Mouse (Mus musculus) neural tube, embryonic 11.5 days (tissue): ENCODE measurements at regions not wholly inside any gene's neighbourhood (a gene's known extent, or its start where the extent isn't known, plus 50 kb on each side); places are given as distances from the start of the nearest gene placed in this dataset.

Source experiments
- ATAC-seq: fragments of 200-750 bp; cut with Nextera tagmentation; 2 replicates; pipeline ENCODE4 v1.8.0; 2017; ENCODE audit warnings: moderate number of reproducible peaks, mild to moderate bottlenecking, moderate TSS enrichment, moderate library complexity; ENCODE audit not compliant: insufficient read depth, low FRiP score, low TSS enrichment
- DNase-seq: peaks from one replicate; pipeline ENCODE4 v3.0.0-alpha.2; 2015; ENCODE audit warnings: low spot score
- H3K27ac ChIP-seq: fragments of 300-500 bp; sonication (generic); 2 replicates; pipeline ENCODE4 v1.5.1; 2014; ENCODE audit warnings: low read depth, mild to moderate bottlenecking, low read length
- H3K27me3 ChIP-seq: fragments of 300-500 bp; sonication (generic); 2 replicates; pipeline ENCODE4 v1.6.1; 2014; ENCODE audit warnings: mild to moderate bottlenecking, low read length, mixed read lengths; ENCODE audit not compliant: control insufficient read depth, insufficient read depth
- H3K36me3 ChIP-seq: fragments of 300-500 bp; sonication (generic); 2 replicates; pipeline ENCODE4 v1.6.1; 2014; ENCODE audit warnings: mild to moderate bottlenecking, low read length, moderate library complexity, mixed read lengths; ENCODE audit not compliant: control insufficient read depth, insufficient read depth
- H3K4me1 ChIP-seq: fragments of 300-500 bp; sonication (generic); 2 replicates; pipeline ENCODE4 v1.6.1; 2014; ENCODE audit warnings: low read length, mixed read lengths; ENCODE audit not compliant: control insufficient read depth, insufficient read depth
- H3K4me2 ChIP-seq: fragments of 300-500 bp; sonication (generic); 2 replicates; pipeline ENCODE4 v1.6.1; 2014; ENCODE audit warnings: low read depth, mild to moderate bottlenecking, moderate library complexity
- H3K4me3 ChIP-seq: fragments of 300-500 bp; sonication (generic); 2 replicates; pipeline ENCODE4 v1.5.1; 2014; ENCODE audit warnings: low read depth, low read length
- H3K9ac ChIP-seq: fragments of 300-500 bp; sonication (generic); 2 replicates; pipeline ENCODE4 v1.6.1; 2014; ENCODE audit warnings: mild to moderate bottlenecking, low read length
- H3K9me3 ChIP-seq: fragments of 300-500 bp; sonication (generic); 2 replicates; pipeline ENCODE4 v1.6.1; 2016; ENCODE audit warnings: low read length; ENCODE audit not compliant: control insufficient read depth
- WGBS: fragments of 180-500 bp; shearing (Covaris S2); extraction: QIAGEN DNeasy Blood & Tissue Kit; methylation state at CpG from one replicate; pipeline ENCODE4 v1.1.7; 2014; 5-methylcytosine and 5-hydroxymethylcytosine counted together

DNA sequence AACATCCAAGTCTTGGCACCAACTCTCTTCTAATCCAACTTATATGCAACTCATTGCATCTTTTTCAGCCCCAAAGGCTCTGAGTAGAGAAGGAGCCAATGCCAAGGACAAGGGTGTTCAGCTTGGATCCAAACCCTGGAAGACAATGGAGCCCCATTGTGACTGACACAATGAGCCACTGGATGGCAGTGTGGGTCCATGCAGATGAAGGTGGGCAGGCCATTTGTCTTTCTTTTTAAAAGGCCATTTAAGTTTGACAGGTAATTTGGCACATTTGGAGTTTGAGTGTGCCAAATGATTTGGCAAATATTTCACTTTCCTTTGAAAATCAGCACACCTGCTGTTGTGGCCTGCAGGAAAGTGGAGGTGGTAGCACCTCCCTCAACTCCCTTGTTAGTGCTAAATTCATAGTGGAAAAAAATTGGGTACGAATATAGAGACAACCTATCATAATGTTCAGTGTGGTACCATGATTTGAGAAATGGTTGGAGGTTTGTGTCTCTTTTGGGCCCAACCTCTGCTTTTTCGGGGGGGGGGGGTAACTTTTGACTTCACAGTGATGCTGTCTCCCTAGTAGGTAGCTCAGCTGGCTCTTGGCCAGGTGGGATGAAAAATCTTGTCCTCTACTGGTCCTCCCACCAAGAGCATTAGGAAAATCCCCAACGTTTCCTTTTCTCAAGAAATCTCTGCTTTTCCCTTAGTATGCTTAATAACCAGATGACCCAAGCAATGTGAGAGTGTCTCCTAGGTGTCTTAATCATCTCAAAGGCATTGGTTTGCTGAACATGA, 304.0 kb upstream of the Kif2a start:
- DNase-seq (peak; percentile 58), ATAC-seq (no peak)
- Histone ChIP-seq H3K27me3 (no peaks in the 10 kb centered on the region), H3K4me2 (no peak overlapping the region), H3K36me3 (no peaks in the 10 kb centered on the region), H3K9ac (no peak overlapping the region), H3K27ac (no peak overlapping the region), H3K4me1 (no peaks in the 10 kb centered on the region), H3K9me3 (no peaks in the 10 kb centered on the region), H3K4me3 (no peak overlapping the region)
- 75% methylated on average over 3 of the region's 3 CpGs for WGBS

DNA sequence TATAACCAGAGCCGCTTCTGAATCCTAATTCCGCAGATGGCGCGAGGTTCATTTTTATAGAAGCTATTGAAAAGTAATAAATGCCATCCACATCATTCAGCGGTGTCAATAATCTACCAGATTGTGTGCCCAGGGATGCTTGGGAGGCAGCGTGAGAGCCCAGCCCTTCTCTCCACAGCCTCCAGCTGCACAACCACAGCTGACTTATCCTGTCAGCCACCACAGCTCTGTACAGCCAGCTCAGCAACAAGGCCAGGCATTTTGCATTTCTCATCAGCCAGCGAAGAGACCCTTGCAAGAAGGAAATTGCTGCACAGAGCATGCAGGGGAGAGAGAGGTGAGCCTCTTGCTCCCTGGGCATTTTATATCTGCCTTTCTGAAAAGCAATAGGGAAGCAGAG, 292.8 kb upstream of the Kif2a start:
- Histone ChIP-seq H3K4me2 (no peak overlapping the region), H3K9me3 (no peaks in the 10 kb centered on the region), H3K27me3 (no peaks in the 10 kb centered on the region), H3K36me3 (no peaks in the 10 kb centered on the region), H3K4me3 (no peak overlapping the region), H3K9ac (no peak overlapping the region), H3K27ac (no peak overlapping the region), H3K4me1 (no peaks in the 10 kb centered on the region)
- ATAC-seq (no peak), DNase-seq (no peak)
- 89% methylated on average over 7 of the region's 7 CpGs for WGBS

DNA sequence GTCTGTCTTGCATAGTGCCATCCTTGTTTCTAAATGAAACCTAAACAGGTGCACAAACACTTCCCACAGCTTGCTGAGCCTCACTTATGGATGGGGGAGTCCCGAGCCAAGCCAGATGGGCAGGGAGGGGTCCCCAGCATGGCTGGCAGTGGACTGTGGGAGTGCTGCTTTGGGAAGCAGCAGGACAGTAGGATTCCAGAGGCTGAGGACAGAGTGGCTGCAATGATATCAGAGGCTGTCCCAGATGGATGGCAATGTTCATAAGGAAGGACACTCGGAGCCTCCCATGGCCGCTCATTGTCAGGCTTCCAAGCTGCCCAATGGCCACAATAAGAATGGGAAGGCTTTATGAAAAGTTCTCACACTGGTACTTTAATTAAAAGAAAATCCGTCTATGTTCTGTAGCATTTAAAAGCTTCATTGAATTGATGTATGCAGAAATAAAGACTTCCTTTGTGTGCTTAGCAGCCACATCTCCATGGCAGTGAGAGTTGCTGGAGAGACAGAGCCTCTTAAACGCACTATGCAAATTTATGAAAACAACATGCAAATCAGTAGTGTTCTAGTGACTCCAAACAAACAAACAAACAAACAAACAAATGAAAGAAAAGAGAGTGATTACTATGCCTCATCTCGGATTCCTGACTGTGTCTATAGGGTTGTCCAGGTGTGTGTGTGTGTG, 287.2 kb upstream of the Kif2a start:
- ATAC-seq = no peak
- 74% methylated on average over 6 of the region's 6 CpGs for WGBS
- Histone ChIP-seq H3K9ac (no peak overlapping the region), H3K27ac (no peak overlapping the region), H3K9me3 (no peaks in the 10 kb centered on the region), H3K4me2 (no peak overlapping the region), H3K27me3 (no peaks in the 10 kb centered on the region), H3K4me3 (no peak overlapping the region), H3K36me3 (no peaks in the 10 kb centered on the region), H3K4me1 (no peaks in the 10 kb centered on the region)
- no peak for DNase-seq

DNA sequence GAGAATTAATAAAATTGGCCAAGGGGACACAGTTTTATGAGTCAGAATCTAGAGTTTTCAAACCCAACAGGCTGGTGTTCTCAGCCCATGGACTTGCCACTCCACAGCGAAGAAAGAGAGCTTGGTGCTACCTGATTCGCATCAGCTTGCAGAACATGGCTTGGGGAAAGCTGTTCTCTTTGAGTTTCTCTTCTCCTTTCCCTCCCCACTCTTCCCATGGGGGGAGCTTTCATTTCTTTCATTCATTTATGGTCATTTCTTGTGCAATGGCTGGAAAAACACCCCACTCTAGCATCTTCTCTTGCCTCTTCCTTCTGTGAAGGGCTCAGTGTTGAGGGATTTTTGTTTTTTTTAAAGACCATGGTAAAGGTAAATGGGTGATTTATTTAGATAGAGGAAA, 286.5 kb upstream of the Kif2a start:
- DNase-seq (no peak), ATAC-seq (no peak)
- Histone ChIP-seq H3K4me3 (no peak overlapping the region), H3K36me3 (no peaks in the 10 kb centered on the region), H3K9me3 (no peaks in the 10 kb centered on the region), H3K4me2 (no peak overlapping the region), H3K4me1 (no peaks in the 10 kb centered on the region), H3K27me3 (no peaks in the 10 kb centered on the region), H3K9ac (no peak overlapping the region), H3K27ac (no peak overlapping the region)
- 87% methylated on average over 2 of the region's 2 CpGs for WGBS

DNA sequence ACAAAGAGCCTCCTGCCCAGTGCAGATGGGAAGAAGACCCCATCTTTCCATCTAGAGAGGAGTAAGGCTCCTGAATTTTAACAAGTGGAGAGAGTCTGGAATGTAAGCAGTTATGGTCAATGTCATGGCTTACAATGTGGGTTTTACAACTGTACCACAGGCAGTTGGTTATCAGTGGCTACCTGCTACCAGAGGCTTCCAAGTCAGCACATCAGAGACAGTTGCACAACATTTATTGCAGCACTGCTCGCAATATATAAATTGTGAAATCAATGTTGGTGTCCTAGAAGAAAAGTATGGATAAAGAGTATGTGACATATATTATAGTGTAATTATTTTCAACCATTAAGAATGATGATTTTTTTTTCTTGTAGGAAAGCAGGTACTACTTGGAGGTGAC, 285.0 kb upstream of the Kif2a start:
- Histone ChIP-seq H3K27ac (no peak overlapping the region), H3K4me2 (no peak overlapping the region), H3K4me3 (no peak overlapping the region), H3K9me3 (no peaks in the 10 kb centered on the region), H3K36me3 (no peaks in the 10 kb centered on the region), H3K27me3 (no peaks in the 10 kb centered on the region), H3K4me1 (no peaks in the 10 kb centered on the region), H3K9ac (no peak overlapping the region)
- DNase-seq (no peak), ATAC-seq (no peak)
- 98% methylated on average over 1 of the region's 1 CpGs for WGBS

DNA sequence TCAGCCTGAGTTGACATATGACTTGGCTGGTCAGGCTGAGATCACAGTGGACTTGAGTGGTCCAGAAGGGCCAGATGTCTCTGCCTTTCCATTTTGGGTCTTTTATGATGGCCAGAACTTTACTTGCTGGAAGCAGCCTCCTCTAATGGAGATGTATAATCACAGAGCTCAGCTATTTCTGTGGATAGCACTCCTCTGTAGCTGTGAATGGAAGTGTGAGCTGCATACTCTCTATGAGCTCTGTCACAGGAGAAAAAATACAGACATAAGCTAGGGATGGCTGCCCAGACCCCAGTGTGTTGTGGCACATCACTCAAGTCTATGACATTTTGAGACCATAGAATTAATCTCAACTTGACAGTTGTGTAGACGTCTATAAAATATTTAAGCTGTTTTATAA, 284.3 kb upstream of the Kif2a start:
- ATAC-seq (no peak), DNase-seq (no peak)
- Histone ChIP-seq H3K27ac (no peak overlapping the region), H3K4me2 (no peak overlapping the region), H3K4me1 (no peaks in the 10 kb centered on the region), H3K36me3 (no peaks in the 10 kb centered on the region), H3K9me3 (no peaks in the 10 kb centered on the region), H3K27me3 (no peaks in the 10 kb centered on the region), H3K9ac (no peak overlapping the region), H3K4me3 (no peak overlapping the region)
- WGBS = 90% methylated on average over 1 of the region's 1 CpGs

DNA sequence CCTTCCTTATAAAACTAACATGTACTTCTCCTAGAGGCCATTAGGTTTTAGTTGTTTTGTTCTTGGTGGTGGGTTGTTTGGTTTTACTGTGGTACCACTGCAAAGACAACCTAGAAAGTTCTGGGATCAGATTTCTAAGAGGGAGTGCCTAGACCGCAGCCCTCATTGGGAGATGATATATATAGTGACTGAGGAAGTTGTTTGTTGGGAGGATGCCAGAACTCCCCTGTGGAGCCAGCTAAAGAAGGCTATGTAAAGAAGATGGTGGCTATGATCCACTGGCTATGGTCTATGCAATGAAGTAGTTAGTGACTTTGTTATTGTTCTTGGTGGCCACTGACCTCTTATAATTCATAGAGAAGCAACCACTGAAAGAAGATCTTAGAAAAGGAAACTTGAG, 283.8 kb upstream of the Kif2a start:
- Histone ChIP-seq H3K4me1 (no peaks in the 10 kb centered on the region), H3K36me3 (no peaks in the 10 kb centered on the region), H3K27me3 (no peaks in the 10 kb centered on the region), H3K27ac (no peak overlapping the region), H3K4me3 (no peak overlapping the region), H3K9ac (no peak overlapping the region), H3K9me3 (no peaks in the 10 kb centered on the region), H3K4me2 (no peak overlapping the region)
- DNase-seq = no peak
- ATAC-seq = no peak
- 67% methylated on average over 1 of the region's 1 CpGs for WGBS

DNA sequence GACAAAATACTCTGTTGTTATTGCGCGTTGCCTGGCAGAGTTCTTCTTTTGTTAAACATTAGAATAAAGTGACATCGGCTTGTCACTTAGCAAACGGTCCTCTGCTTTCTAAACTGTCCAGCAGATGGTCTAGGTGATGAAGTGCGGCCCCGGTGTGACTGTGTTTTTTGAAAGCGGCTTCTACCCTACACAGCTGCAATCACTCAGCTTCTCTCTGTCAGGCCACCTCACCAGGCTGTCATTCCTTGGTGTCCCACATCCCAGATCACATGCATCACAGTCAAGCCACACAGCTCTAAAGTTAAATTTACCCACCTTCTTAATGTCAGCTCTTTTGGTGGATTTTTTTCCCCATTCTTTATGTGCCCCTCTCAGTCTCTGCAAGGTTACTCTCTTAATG, 282.0 kb upstream of the Kif2a start:
- Histone ChIP-seq H3K4me3 (no peak overlapping the region), H3K27me3 (no peaks in the 10 kb centered on the region), H3K27ac (no peak overlapping the region), H3K9me3 (no peaks in the 10 kb centered on the region), H3K4me2 (no peak overlapping the region), H3K9ac (no peak overlapping the region), H3K4me1 (no peaks in the 10 kb centered on the region), H3K36me3 (no peaks in the 10 kb centered on the region)
- WGBS = 61% methylated on average over 7 of the region's 7 CpGs
- ATAC-seq (no peak), DNase-seq (no peak)

DNA sequence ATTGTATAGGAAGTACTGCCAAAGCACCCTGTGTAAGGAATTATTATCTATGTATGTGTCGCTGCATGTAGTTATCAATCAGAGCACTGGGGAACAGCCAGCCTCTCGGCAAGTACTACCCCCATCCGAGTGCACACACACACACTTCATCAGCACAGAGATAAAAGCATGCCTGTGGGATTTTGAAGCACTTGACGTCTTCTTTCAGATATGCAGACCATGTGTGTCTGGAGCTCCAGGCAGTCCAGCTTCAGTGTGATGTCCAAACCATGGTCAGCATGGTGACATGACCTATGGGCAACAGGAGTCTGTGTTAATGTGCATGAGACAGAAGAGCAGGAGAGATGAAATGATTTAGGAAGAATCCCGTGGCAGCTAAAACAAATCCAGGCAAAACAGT, 281.4 kb upstream of the Kif2a start:
- Histone ChIP-seq H3K4me1 (no peaks in the 10 kb centered on the region), H3K36me3 (no peaks in the 10 kb centered on the region), H3K4me3 (no peak overlapping the region), H3K27ac (no peak overlapping the region), H3K27me3 (no peaks in the 10 kb centered on the region), H3K9ac (no peak overlapping the region), H3K9me3 (no peaks in the 10 kb centered on the region), H3K4me2 (no peak overlapping the region)
- DNase-seq = no peak
- WGBS = 63% methylated on average over 5 of the region's 5 CpGs
- ATAC-seq = no peak
